Mouse (Mus musculus): ENCODE measurements around the gene Fggy.

The Fggy gene

GRCm38 (mm10) chr4:95778528-95778927 lies 221.2 kb downstream of the Fggy start:
- DNase-seq (ENCODE audit: low spot score in 2 of 2) = no peak

- DNase-seq (ENCODE audit: low spot score in 2 of 2) = no peak
Observed at GRCm38 (mm10) chr4:95784146-95784895, 227.0 kb downstream of the Fggy start.

- DNase-seq (ENCODE audit: low spot score in 2 of 2) = no peak
Observed at GRCm38 (mm10) chr4:95787609-95788008, 230.3 kb downstream of the Fggy start.

- DNase-seq (ENCODE audit: low spot score in 2 of 2) = no peak
Observed at GRCm38 (mm10) chr4:95788867-95789266, 231.6 kb downstream of the Fggy start.

GRCm38 (mm10) chr4:95791913-95792475 lies 234.7 kb downstream of the Fggy start:
- DNase-seq (ENCODE audit: low spot score in 2 of 2) = no peak

GRCm38 (mm10) chr4:95793647-95794328 lies 236.5 kb downstream of the Fggy start:
- DNase-seq (ENCODE audit: low spot score in 2 of 2) = no peak

- no peak for DNase-seq (ENCODE audit: low spot score in 2 of 2)
Observed at GRCm38 (mm10) chr4:95794651-95795050, 237.3 kb downstream of the Fggy start.

- DNase-seq (ENCODE audit: low spot score in 2 of 2) = no peak
Observed at GRCm38 (mm10) chr4:95795283-95795682, 238.0 kb downstream of the Fggy start.

GRCm38 (mm10) chr4:95819650-95820049 lies 262.3 kb downstream of the Fggy start:
- no peak for DNase-seq (ENCODE audit: low spot score in 2 of 2)

- DNase-seq (ENCODE audit: low spot score in 2 of 2) = no peak
Observed at GRCm38 (mm10) chr4:95821906-95822579, 264.7 kb downstream of the Fggy start.

GRCm38 (mm10) chr4:95828164-95828563 lies 270.9 kb downstream of the Fggy start:
- no peak for DNase-seq (ENCODE audit: low spot score in 2 of 2)

GRCm38 (mm10) chr4:95830320-95830719 lies 273.0 kb downstream of the Fggy start:
- DNase-seq (ENCODE audit: low spot score in 2 of 2) = no peak

GRCm38 (mm10) chr4:95839860-95840259 lies 282.6 kb downstream of the Fggy start:
- no peak for DNase-seq (ENCODE audit: low spot score in 2 of 2)

- DNase-seq (ENCODE audit: low spot score in 2 of 2) = no peak
Observed at GRCm38 (mm10) chr4:95840389-95841053, 283.2 kb downstream of the Fggy start.

GRCm38 (mm10) chr4:95845981-95846617 lies 288.8 kb downstream of the Fggy start:
- DNase-seq (ENCODE audit: low spot score in 2 of 2) = no peak

- no peak for DNase-seq (ENCODE audit: low spot score in 2 of 2)
Observed at GRCm38 (mm10) chr4:95847219-95847618, 289.9 kb downstream of the Fggy start.

GRCm38 (mm10) chr4:95847664-95848063 lies 290.4 kb downstream of the Fggy start:
- no peak for DNase-seq (ENCODE audit: low spot score in 2 of 2)

GRCm38 (mm10) chr4:95849497-95849896 lies 292.2 kb downstream of the Fggy start:
- no peak for DNase-seq (ENCODE audit: low spot score in 2 of 2)

GRCm38 (mm10) chr4:95850044-95850739 lies 292.9 kb downstream of the Fggy start:
- no peak for DNase-seq (ENCODE audit: low spot score in 2 of 2)

GRCm38 (mm10) chr4:95852257-95852656 lies 294.9 kb downstream of the Fggy start:
- no peak for DNase-seq (ENCODE audit: low spot score in 2 of 2)

- DNase-seq (ENCODE audit: low spot score in 2 of 2) = no peak
Observed at GRCm38 (mm10) chr4:95856008-95856407, 298.7 kb downstream of the Fggy start.

Measured in thymus, postnatal 10 days (tissue).